9 mouse cellular contexts compared by ENCODE assay signal in genomic region chrX:71049864-71050576, GRCm38 (mm10). TPM values are rescaled to one million over a fixed set of nuclear protein-coding genes. Genes with fewer than 3 reads are reported as not detected.
DNase-seq lines count a peak whose midpoint lies in the region; ATAC-seq lines count a peak whose summit lies in the region.
"Had no signal": no experiment of that assay in that cellular context is flagged by ENCODE, and none has a peak within 500 bp of the region (broad histone marks: within the 10 kb centered on the region; RNA-seq: fewer than 3 reads in every experiment).

Mamld1 (plus strand) TSS chrX:71050256.

- peaks cover 14% of the 10 kb centered on the region for H3K27me3 ChIP-seq in intestine, embryonic 15.5 days (replicated peaks)

- no peaks in the 10 kb centered on the region for H3K9me3 ChIP-seq in intestine, embryonic 15.5 days

- no peaks in the 10 kb centered on the region for H3K4me1 ChIP-seq in intestine, embryonic 15.5 days (replicated peaks)

- DNase-seq in adrenal gland, postnatal 14 days, result peak; percentile 84
- DNase-seq in embryo, embryonic 11 days, result peak; percentile 61
- peak; percentile 64 to 67 for DNase-seq in gastrocnemius, postnatal 36 days
- peak; percentile 53 to 77 for DNase-seq in left cerebral cortex, adult 9 months (ENCODE audit: low spot score in 2 of 2)
- peak; percentile 77 to 88 for DNase-seq in lung, postnatal 4 days
- peak; percentile 71 for DNase-seq in right cerebral cortex, postnatal 14 days
- DNase-seq in spleen, postnatal 14 days (ENCODE audit: low spot score in 2 of 2), result no peak

- no peaks in the 10 kb centered on the region for H3K36me3 ChIP-seq in intestine, embryonic 15.5 days

- intact Hi-C loops in gastrocnemius, postnatal 36 days (cut with DNase I), result loop anchor here (10.0 kb wide), 2 partner anchors 165 to 265 kb away; partner anchors contain the start of gene Mtm1

- ATAC-seq in intestine, embryonic 15.5 days, result peak; percentile 81

- no peak within 1 kb of the TSS for H3K27ac ChIP-seq in intestine, embryonic 15.5 days

- peak within 1 kb of the TSS; percentile 80 for H3K4me2 ChIP-seq in intestine, embryonic 15.5 days (replicated peaks)

- H3K9ac ChIP-seq in intestine, embryonic 15.5 days, result peak within 1 kb of the TSS; percentile 45

- WGBS in intestine, embryonic 15.5 days, result 23% methylated on average over 50 of the region's 50 CpGs

- H3K4me3 ChIP-seq in intestine, embryonic 15.5 days (replicated peaks), result peak within 1 kb of the TSS; percentile 45
- H3K4me3 ChIP-seq: erythroblast, embryonic 14.5 days had no signal

RNA-seq across cellular contexts. Expression of gene Mamld1, which starts in this region (rescaled TPM):
- 12.2 and 13.1 TPM in 2 replicates for total RNA-seq in adrenal gland, postnatal 14 days (2021)
- 1 to 10 TPM; 1.4 to 2.3 TPM for total RNA-seq in gastrocnemius, postnatal 36 days (2021)
- 1.5 and 1.7 TPM in 2 replicates for polyA plus RNA-seq in intestine, embryonic 15.5 days (2015; fragmentation: Nextera tagmentation; extraction: Ambion mirVana)
- polyA plus RNA-seq: erythroblast, embryonic 14.5 days had no signal

Comparison
In these comparisons a context has a peak if more than half of its experiments do, and no peak if none do; other contexts are left out.
1. DNase-seq: peak in adrenal gland, postnatal 14 days (single experiment), embryo, embryonic 11 days (single experiment), gastrocnemius, postnatal 36 days (2 of 2), left cerebral cortex, adult 9 months (2 of 2), lung, postnatal 4 days (2 of 2) and right cerebral cortex, postnatal 14 days (single experiment); none in spleen, postnatal 14 days (0 of 2).